Mouse (Mus musculus): ENCODE results near the gene Ranbp3.

The Ranbp3 gene

DNA sequence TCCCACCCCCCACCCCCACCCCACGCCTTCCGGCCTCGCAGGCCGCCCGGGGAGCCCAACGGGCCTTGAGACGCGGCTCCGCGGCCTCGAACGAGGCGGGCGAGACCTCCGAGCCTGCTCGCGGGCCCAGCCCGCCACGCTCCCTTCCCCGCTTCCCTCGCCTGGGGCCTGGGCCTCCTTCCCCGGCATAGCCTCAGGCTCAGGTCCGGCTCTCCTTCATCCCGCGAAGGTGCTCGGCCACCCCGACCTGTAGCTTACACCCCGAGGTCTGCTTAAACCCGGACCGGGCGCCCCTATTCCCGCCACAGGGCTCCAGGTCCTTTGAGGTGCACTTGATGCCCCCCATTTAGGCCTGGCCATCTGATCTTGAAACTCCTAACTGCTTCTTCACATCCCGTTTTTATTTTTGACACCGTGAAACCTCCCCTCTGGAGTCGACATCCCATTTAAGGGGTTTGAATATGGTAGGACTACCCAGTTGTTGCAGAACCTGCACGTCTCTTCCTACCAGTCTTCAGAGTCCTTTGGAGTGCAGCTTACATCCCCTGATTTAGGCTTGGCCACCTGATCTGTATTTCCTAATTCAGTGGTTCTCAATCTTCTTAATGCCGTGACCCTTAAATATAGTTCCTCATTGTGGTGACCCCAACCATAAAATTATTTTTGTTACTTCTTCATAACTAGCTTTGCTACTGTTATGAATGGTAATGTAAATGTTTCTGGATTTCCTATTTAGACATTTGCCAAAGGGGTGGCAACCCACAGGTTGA lies 738 bp downstream of the Ranbp3 start:
- DNase-seq (ENCODE audit: low spot score), result no peak

DNA sequence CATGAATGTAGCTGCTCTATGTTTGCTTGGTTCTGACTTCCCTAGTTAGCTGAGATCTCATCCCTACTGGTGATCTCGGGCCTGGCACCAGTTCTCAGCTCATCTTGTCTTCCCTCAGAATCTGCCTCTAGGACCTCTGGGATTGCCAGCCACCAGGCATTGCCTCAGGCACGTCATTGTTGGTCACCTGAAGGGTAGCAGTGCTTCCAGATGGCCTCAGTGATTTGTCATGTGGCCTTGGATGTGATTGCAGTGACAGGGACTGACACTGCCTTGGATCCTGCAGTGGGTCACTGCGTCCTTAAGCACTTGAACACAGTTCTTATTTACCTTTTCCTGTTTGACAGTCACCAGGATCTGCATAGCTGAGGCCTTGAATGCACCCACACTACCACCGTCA lies 8.7 kb downstream of the Ranbp3 start:
- DNase-seq (ENCODE audit: low spot score), result no peak

DNA sequence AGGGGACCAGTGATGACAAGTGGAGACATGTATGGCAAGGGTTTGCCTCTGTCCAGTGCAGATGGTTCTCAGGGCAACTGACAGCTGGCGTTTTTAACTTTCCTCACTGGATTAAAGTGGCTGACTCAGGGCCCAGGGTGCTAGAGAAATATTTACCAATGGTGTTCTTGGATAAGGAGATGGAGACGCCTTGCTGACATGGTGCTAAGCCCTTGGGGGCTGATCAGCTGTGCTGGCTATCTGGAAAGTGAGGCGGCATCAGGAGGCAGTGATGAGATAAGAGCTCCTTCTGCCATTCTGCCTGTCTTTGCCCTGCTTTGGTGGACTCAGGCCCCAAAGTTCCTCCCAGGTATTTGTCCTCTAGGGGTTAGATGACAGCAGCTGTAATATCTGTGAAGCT lies 9.8 kb downstream of the Ranbp3 start:
- DNase-seq (ENCODE audit: low spot score), result no peak

GRCm38 (mm10) chr17:56683546-56684140 lies 10.5 kb downstream of the Ranbp3 start:
- DNase-seq (ENCODE audit: low spot score), result no peak

DNA sequence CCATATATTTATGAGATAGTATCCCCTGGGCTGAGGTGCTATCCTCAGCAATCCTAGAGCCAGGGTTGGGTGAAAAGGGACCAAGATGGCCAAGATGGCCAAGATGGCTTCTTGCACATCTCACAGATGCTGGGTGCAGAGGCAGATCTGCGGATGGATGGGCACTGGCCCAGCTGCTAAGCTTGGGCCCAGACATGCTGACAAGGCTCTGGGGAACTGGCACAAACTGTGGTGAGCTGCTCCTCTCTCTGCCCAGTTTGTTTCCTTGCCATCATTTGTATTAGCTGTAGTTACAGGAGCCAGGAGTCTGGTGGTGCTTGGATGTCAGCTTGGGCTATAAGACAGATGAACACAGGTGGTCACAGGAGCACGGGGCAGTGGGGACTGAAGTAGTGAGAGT lies 11.6 kb downstream of the Ranbp3 start:
- DNase-seq (ENCODE audit: low spot score), result no peak

DNA sequence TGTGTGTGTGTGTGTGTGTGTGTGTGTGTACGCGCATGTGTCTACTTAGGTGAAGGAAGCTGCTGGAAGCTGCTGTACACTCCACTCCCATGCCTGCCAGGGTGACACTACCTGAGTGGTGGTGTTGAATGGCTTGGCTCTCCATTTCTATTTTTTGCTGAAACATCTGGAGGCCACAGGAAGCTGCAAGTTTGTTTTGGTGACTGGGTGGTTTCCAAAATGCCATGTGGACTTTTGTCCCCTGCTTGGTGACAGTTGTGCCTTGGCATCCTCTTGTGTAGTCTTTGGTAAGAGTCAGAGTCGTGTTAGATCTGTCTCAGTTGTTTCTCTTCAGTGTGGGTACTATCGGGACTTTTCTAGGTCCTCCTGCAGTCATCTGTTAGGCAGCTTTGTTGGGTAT lies 13.7 kb downstream of the Ranbp3 start:
- no peak for DNase-seq (ENCODE audit: low spot score)

DNA sequence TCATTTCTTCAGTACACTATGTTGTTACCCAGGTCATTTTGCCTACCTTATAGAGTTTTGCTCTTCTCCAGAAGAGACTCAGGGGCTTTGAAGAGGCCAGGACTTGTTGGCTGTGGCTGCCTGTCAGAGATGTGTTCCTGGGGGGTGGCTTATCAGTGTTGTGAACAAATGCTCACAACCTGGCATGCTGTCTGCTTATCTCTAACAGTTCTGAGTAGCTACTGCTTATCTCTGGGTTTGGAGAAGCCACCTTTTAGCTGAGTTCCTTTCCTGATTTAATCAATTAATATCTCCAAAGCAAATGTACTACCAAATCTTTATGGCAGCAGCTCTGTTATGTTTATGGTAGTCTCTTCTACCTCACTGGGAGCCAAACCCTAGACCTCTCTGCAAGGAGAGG lies 15.0 kb downstream of the Ranbp3 start:
- DNase-seq (ENCODE audit: low spot score), result no peak

GRCm38 (mm10) chr17:56688689-56689088 lies 15.6 kb downstream of the Ranbp3 start:
- no peak for DNase-seq (ENCODE audit: low spot score)

DNA sequence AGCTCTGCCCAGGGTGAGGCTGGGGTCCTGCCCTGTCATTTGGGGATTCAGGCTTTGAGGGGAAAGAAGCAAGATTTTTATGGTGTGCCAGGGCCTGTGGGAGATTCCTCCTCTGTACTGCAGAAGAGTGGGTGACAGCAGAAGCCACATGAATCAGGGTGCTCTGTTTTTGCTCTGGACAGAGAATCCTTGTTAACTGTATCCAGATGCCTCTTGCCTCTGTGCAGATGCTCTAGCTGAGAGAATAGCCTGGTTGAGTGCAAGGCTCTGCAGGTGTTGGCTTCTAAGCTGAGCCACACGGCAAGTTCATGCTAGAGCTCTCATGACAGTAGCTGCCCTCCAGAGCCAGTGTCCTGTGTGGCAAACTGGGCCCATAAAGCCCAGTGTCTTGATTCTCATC lies 20.3 kb downstream of the Ranbp3 start:
- no peak for DNase-seq (ENCODE audit: low spot score)

DNA sequence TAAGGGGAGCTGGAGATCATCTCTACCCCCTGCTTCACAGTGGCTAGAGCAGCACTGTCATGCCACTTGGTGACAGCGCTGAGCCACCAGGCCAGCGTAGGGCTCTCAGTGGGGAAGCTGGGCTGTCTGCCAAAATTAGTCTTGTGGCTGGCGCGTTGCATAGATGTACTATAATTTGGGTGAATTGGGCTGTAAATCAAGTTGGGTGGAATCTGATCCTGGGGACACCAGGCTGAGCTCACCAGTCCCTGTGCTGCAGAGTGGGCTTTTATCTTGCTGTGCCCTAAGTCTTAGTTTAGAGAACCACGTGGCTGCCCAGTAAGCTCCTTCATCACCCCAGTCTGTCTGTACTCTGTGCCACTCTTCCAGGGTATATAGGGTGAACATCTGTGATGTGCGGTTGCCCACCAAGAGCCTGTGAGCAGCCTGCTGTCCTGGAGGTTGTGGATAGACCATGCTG lies 20.8 kb downstream of the Ranbp3 start:
- DNase-seq (ENCODE audit: low spot score), result no peak

DNA sequence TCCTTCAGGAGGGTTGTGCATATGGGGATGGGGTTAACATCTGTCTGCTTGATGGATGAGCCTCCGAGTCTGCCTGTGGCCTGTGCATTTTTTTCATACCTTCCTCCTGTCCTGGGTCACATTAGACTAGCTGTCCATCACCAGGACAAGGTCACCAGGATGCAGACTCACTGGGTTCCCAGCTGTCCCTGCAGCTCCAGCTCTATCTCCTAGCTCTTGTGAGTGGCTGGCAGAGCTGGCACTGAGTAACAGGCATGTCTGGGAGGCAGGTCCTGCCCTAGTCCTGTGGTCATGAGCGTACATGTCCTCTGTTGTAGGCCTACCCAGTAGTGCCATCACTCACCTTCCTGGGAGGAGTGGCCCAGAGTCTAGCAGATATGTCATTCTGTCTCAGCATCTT lies 27.4 kb downstream of the Ranbp3 start:
- no peak for DNase-seq (ENCODE audit: low spot score)

DNA sequence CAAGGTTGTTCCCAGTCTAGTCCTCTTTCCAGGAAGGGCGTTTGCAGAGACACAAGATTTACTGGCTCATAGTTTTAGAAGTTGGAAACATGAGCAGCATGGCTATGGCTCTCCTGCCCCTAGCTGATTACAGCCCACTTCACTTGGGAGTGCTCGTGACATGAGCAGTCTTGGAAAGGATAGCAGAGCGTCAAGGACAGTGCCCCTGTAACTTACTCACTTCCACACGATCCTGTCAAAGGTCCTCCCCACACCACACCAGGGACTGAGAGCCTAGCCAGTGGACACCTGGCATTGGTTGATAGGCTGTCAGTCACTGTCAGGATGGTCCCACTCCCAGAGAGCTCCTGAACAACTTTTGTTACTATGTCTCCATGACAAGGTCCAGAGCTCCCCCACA lies 29.9 kb downstream of the Ranbp3 start:
- DNase-seq (ENCODE audit: low spot score), result no peak

DNA sequence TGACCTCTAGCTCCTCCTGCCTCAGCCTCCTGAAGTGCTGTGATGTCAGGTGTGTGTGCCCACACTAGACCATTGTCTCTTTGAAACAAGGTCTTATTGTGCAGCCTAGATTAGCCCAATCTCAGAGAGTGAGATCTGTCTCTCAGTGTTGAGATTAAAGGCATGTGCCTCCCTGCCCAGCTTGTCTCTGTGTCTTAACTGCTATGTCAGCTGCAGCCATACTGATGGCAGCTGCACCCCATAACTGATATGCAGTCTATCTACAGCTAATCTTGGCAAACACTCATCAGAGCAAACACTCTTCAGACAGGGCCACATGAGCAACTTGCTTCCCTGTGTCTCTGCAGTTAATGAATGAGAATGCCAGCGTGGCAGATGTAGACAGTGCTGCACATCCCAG lies 33.4 kb downstream of the Ranbp3 start:
- DNase-seq (ENCODE audit: low spot score), result no peak

DNA sequence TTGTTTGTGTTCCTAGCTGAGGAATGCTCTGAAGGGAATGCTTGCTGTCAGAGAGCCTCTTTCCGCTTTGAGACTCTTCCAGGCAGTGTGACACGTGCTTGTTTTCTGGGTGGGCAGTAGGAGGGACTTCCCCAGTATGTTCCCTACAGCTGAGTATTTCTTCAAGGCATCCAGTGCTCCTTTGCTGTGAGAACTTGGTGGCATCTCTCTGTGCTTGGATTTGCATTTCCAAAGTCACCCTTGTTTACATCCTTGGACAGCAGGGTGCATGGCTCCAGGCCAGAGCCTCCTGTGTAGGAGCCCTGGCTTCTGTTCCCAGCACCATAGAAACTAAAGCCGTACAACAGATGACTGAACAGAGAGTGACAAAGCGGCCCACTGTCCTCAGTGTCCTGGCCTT lies 35.6 kb downstream of the Ranbp3 start:
- no peak for DNase-seq (ENCODE audit: low spot score)

DNA sequence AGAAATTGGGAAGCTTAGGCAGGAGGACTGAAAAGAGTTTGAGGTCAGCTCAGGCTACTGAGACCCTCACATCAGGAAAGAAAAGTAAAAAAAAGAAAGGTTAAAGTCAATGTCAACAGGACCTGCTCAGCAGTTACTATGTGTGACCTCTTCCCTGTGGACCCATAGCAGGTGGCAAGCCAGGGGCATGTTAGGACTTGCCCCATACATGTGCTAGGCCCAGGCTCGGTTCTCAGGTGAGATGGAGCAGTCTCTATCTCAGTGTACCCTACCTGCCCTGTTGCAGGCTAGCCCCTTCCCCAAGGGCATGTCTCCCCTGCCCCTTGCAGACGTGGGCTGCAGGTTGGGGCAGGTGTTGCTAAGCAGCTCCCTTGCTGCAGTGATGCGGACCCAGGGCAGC lies 36.6 kb downstream of the Ranbp3 start:
- DNase-seq (ENCODE audit: low spot score), result no peak

DNA sequence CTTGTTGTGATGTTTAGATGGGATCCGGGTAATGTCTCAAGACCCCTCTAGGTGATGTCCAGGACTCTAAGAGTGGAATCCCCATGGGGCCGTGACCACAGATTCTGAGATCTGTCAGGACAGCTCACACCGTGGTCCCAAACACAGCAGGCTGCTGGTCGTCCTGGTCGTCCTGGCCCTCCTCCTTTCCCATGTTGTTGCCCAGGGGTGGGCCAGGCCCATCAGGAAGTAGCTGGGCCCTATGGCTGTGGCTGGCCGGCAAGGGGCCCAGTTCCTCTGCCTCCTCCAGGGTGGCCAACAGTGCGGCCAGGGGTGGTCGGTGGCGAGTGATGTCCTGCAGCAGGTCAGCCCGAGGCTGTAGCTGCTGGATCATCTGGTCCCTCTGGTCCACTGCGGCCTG lies 42.3 kb downstream of the Ranbp3 start:
- no peak for DNase-seq (ENCODE audit: low spot score)

GRCm38 (mm10) chr17:56715914-56716654 lies 43.0 kb downstream of the Ranbp3 start:
- no peak for DNase-seq (ENCODE audit: low spot score)

- DNase-seq (ENCODE audit: low spot score), result peak; percentile 99
Measured at GRCm38 (mm10) chr17:56716655-56717362, 43.7 kb downstream of the Ranbp3 start.

GRCm38 (mm10) chr17:56717363-56718058 lies 44.4 kb downstream of the Ranbp3 start, which contains the start of the genes Ndufa11 and Vmac:
Gene Ndufa11 (plus strand): TSS chr17:56717767.
Gene Vmac (minus strand): TSS chr17:56718022.
- peak; percentile 98 for DNase-seq (ENCODE audit: low spot score)

DNA sequence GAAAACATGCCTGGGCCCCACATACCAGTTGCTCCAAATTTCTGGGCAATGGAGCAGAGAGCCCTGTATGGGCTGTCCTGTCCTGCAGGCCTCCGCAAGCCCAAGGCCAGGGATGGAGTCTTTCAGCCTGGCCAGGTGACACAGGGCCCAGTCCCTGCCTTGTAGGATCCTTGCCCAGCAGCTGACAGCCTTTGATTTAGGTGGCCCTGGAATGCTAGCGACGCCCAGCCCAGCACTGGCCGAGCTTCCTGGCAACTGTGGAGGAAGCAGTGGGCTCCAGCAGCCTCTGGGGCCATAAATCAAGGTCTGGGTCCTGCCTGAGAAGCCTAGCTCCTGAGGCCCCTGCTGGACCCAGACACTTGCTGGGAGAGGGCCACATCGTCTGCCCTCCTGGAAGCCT lies 49.3 kb downstream of the Ranbp3 start:
- DNase-seq (ENCODE audit: low spot score), result peak; percentile 48

GRCm38 (mm10) chr17:56723419-56724161 lies 50.5 kb downstream of the Ranbp3 start:
- no peak for DNase-seq (ENCODE audit: low spot score)

Data from embryo, embryonic 10 days (tissue).